Mouse (Mus musculus): ENCODE results near the gene Wbp2nl. TPM values are rescaled to one million over a fixed set of nuclear protein-coding genes. Genes with fewer than 3 reads are reported as not detected.

Wbp2nl gene
- polyA plus RNA-seq, 1 experiment from 2014 or later = not detected

DNA sequence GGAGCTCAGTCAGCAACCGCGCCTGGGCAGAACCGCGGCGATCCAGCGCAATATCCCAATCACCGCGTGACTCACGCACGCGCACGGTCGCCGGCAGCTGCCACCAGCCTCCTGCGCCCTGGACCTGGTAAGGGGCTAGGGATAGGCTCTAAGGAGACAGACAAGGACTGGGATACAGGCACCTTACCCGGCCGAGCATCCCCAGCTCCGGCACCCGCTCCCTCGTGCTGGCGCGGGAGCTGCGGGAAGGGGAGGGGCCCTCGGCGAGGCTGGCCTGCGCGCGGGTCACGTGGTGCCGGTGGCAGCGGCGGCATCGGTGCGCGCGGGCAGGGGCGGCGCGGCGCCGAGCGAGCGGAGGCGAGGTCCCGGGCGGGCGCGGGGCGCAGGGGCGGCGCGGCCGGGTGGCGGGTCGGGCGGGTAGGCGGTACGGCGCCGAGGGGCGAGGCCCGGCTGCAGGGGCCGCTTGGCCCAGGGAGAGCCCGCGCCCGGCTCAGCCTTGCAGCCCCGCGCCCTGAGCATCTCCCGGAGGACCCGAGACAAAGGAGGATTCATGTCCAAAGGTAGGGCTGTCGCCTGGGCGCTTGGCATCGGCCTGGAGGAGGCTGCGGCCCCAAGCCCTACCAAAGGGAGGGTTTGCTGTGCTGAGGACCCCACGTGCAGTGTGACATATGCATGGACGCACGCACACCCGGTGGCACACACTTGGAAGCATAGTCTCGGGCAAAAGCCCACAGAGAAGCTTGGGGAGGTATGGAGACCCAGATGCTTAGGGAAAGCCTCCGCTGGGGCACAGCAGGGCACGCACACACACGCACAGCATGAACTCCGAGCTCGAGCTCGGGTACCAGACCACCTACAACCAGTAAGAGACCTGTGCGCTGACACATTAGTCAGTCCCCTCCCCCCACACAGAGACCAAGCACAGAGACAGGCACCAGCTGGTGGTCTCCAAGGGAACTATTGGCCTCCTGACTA lies 23.5 kb upstream of the Wbp2nl start:
- WGBS = under 1% methylated on average over 57 of the region's 86 CpGs
- peak; percentile 60 for ATAC-seq (ENCODE audit: low FRiP score, low read depth)
- no peak overlapping the region for H3K27ac ChIP-seq

DNA sequence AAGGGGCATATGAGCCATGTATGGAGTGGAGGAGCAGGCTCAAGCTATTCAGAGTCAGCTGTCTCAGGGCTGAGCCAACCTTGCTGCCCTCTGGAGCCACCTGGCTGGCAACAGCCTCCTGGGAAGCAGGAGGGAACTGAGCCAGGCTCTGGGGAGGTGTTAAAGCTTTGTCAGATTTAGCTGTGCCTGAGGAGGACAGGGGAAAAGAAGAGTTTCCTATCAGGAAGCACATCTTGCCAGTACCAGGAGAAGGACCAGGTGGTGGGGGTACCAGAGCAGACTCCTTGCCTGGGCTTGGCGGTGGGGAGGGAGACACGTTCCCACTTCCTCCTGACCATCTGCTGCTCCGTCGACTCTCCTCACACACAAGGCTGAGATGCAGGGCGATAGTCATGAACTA lies 21.2 kb upstream of the Wbp2nl start:
- Histone ChIP-seq H3K9me3 (no peaks in the 10 kb centered on the region), H3K27ac (no peak overlapping the region), H3K4me3 (no peak overlapping the region), H3K27me3 (peaks cover 25% of the 10 kb centered on the region), H3K9ac (no peak overlapping the region), H3K4me2 (replicated peaks) (no peak overlapping the region), H3K36me3 (peaks cover 28% of the 10 kb centered on the region), H3K4me1 (peaks cover 19% of the 10 kb centered on the region)
- no peak for ATAC-seq (ENCODE audit: low FRiP score, low read depth)
- 76% methylated on average over 5 of the region's 5 CpGs for WGBS

More for the DNA sequence above, 23.5 kb upstream of the Wbp2nl start:
- Histone ChIP-seq H3K4me3 (peak overlapping the region; percentile 66), H3K36me3 (peaks cover 14% of the 10 kb centered on the region), H3K9me3 (no peaks in the 10 kb centered on the region), H3K4me2 (replicated peaks) (peak overlapping the region; percentile 95), H3K9ac (peak overlapping the region; percentile 81), H3K27me3 (peaks cover 39% of the 10 kb centered on the region), H3K4me1 (peaks cover 19% of the 10 kb centered on the region)

GRCm38 (mm10) chr15:82280638-82281037 lies 18.1 kb upstream of the Wbp2nl start:
- H3K9ac ChIP-seq = no peak overlapping the region
- peaks cover 10% of the 10 kb centered on the region for H3K4me1 ChIP-seq
- no peak overlapping the region for H3K4me2 ChIP-seq (replicated peaks)
- WGBS = 75% methylated on average over 4 of the region's 4 CpGs
- peaks cover 57% of the 10 kb centered on the region for H3K36me3 ChIP-seq
- H3K27ac ChIP-seq = no peak overlapping the region
- no peaks in the 10 kb centered on the region for H3K27me3 ChIP-seq
- H3K9me3 ChIP-seq = no peaks in the 10 kb centered on the region
- no peak for ATAC-seq (ENCODE audit: low FRiP score, low read depth)
- no peak overlapping the region for H3K4me3 ChIP-seq

GRCm38 (mm10) chr15:82286157-82286556 lies 12.6 kb upstream of the Wbp2nl start:
- no peaks in the 10 kb centered on the region for H3K27me3 ChIP-seq
- 60% methylated on average over 12 of the region's 12 CpGs for WGBS
- H3K4me2 ChIP-seq (replicated peaks) = no peak overlapping the region
- no peaks in the 10 kb centered on the region for H3K9me3 ChIP-seq
- H3K4me1 ChIP-seq = no peaks in the 10 kb centered on the region
- no peak overlapping the region for H3K4me3 ChIP-seq
- H3K9ac ChIP-seq = no peak overlapping the region
- ATAC-seq (ENCODE audit: low FRiP score, low read depth) = no peak
- H3K27ac ChIP-seq = no peak overlapping the region
- peaks cover 80% of the 10 kb centered on the region for H3K36me3 ChIP-seq

- no peak overlapping the region for H3K9ac ChIP-seq
- WGBS = 87% methylated on average over 7 of the region's 7 CpGs
- no peaks in the 10 kb centered on the region for H3K9me3 ChIP-seq
- H3K36me3 ChIP-seq = peaks cover 54% of the 10 kb centered on the region
- H3K4me1 ChIP-seq = peaks cover 17% of the 10 kb centered on the region
- H3K4me2 ChIP-seq (replicated peaks) = no peak overlapping the region
- H3K27me3 ChIP-seq = no peaks in the 10 kb centered on the region
- H3K4me3 ChIP-seq = no peak overlapping the region
- ATAC-seq (ENCODE audit: low FRiP score, low read depth) = no peak
- no peak overlapping the region for H3K27ac ChIP-seq
Observed at GRCm38 (mm10) chr15:82290252-82290651, 8.5 kb upstream of the Wbp2nl start.

GRCm38 (mm10) chr15:82292851-82293250 lies 5.9 kb upstream of the Wbp2nl start:
- peak overlapping the region; percentile 49 for H3K4me2 ChIP-seq (replicated peaks)
- H3K9me3 ChIP-seq = no peaks in the 10 kb centered on the region
- H3K4me1 ChIP-seq = peaks cover 17% of the 10 kb centered on the region
- ATAC-seq (ENCODE audit: low FRiP score, low read depth) = no peak
- peaks cover 32% of the 10 kb centered on the region for H3K36me3 ChIP-seq
- H3K4me3 ChIP-seq = no peak overlapping the region; the same call in 1 of the 2 replicates
- H3K27ac ChIP-seq = no peak overlapping the region
- H3K9ac ChIP-seq = no peak overlapping the region
- H3K27me3 ChIP-seq = no peaks in the 10 kb centered on the region
- 22% methylated on average over 5 of the region's 5 CpGs for WGBS

GRCm38 (mm10) chr15:82293271-82293711 lies 5.5 kb upstream of the Wbp2nl start:
- WGBS = 16% methylated on average over 7 of the region's 7 CpGs

GRCm38 (mm10) chr15:82294059-82294458 lies 4.7 kb upstream of the Wbp2nl start:
- whole genome bisulfite sequencing = 47% methylated on average over 8 of the region's 8 CpGs
- Histone ChIP-seq H3K9me3 (0 out of 2 replicates have a peak, but pooled peaks cover 7% of the 10 kb centered on the region), H3K36me3 (peaks cover 20% of the 10 kb centered on the region), H3K4me3 (no peak overlapping the region), H3K27me3 (peaks cover 5% of the 10 kb centered on the region; the same call in 1 of the 2 replicates), H3K27ac (no peak overlapping the region), H3K4me1 (peaks cover 17% of the 10 kb centered on the region), H3K4me2 (replicated peaks) (no peak overlapping the region), H3K9ac (no peak overlapping the region)
- ATAC-seq (ENCODE audit: low FRiP score, low read depth) = no peak; the same call in 1 of the 2 replicates

More at GRCm38 (mm10) chr15:82293271-82293711, 5.5 kb upstream of the Wbp2nl start:
- H3K27me3 ChIP-seq = no peaks in the 10 kb centered on the region
- H3K27ac ChIP-seq = no peak overlapping the region
- peaks cover 27% of the 10 kb centered on the region for H3K36me3 ChIP-seq
- ATAC-seq (ENCODE audit: low FRiP score, low read depth) = peak; percentile 64; the same call in 1 of the 2 replicates
- peak overlapping the region; percentile 49 for H3K4me2 ChIP-seq (replicated peaks)
- peaks cover 17% of the 10 kb centered on the region for H3K4me1 ChIP-seq
- H3K9me3 ChIP-seq = no peaks in the 10 kb centered on the region
- no peak overlapping the region for H3K9ac ChIP-seq
- H3K4me3 ChIP-seq = peak overlapping the region; percentile 8; the same call in 1 of the 2 replicates

GRCm38 (mm10) chr15:82307107-82307506 lies 8.4 kb downstream of the Wbp2nl start:
- H3K9me3 ChIP-seq = no peaks in the 10 kb centered on the region
- H3K4me3 ChIP-seq = no peak overlapping the region
- H3K9ac ChIP-seq = no peak overlapping the region
- H3K4me1 ChIP-seq = no peaks in the 10 kb centered on the region
- 89% methylated on average over 3 of the region's 3 CpGs for WGBS
- no peaks in the 10 kb centered on the region for H3K27me3 ChIP-seq
- no peak for ATAC-seq (ENCODE audit: low FRiP score, low read depth)
- no peaks in the 10 kb centered on the region for H3K36me3 ChIP-seq
- H3K27ac ChIP-seq = no peak overlapping the region
- no peak overlapping the region for H3K4me2 ChIP-seq (replicated peaks)

DNA sequence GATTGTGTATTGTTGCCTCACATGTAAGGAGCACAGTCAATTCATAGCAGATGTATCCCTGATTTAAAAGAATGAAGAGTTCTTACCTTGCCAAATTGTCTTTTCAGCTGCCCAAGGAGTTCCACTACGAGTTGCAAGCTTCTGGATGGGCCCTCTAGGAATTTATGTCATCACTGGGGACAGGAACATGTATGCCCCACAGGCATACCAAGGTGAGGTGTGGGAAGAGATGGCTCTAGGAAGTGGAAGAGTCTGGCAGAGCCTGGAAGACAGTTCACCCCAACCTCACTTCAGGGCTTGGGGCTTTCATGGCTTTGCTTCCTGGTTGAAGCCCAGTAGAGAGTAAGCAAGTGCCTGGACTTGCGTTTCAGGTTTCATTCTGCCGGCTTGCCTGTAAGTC lies 9.7 kb downstream of the Wbp2nl start:
- no peak overlapping the region for H3K9ac ChIP-seq
- 61% methylated on average over 3 of the region's 3 CpGs for WGBS
- no peak overlapping the region for H3K27ac ChIP-seq
- H3K4me2 ChIP-seq (replicated peaks) = no peak overlapping the region
- no peaks in the 10 kb centered on the region for H3K4me1 ChIP-seq
- no peaks in the 10 kb centered on the region for H3K9me3 ChIP-seq
- H3K4me3 ChIP-seq = no peak overlapping the region
- ATAC-seq (ENCODE audit: low FRiP score, low read depth) = no peak
- H3K36me3 ChIP-seq = no peaks in the 10 kb centered on the region
- H3K27me3 ChIP-seq = no peaks in the 10 kb centered on the region

GRCm38 (mm10) chr15:82317839-82318238 lies 19.1 kb downstream of the Wbp2nl start:
- H3K27ac ChIP-seq = no peak overlapping the region
- no peak overlapping the region for H3K4me2 ChIP-seq (replicated peaks)
- ATAC-seq (ENCODE audit: low FRiP score, low read depth) = no peak
- WGBS = 86% methylated on average over 6 of the region's 6 CpGs
- H3K9me3 ChIP-seq = no peaks in the 10 kb centered on the region
- no peaks in the 10 kb centered on the region for H3K4me1 ChIP-seq
- H3K36me3 ChIP-seq = no peaks in the 10 kb centered on the region
- H3K27me3 ChIP-seq = no peaks in the 10 kb centered on the region
- no peak overlapping the region for H3K9ac ChIP-seq
- no peak overlapping the region for H3K4me3 ChIP-seq

- H3K9me3 ChIP-seq = no peaks in the 10 kb centered on the region
- no peak overlapping the region for H3K9ac ChIP-seq
- no peak overlapping the region for H3K4me3 ChIP-seq
- H3K27ac ChIP-seq = no peak overlapping the region
- H3K36me3 ChIP-seq = no peaks in the 10 kb centered on the region
- H3K27me3 ChIP-seq = no peaks in the 10 kb centered on the region
- ATAC-seq (ENCODE audit: low FRiP score, low read depth) = no peak
- 66% methylated on average over 1 of the region's 1 CpGs for WGBS
- H3K4me1 ChIP-seq = peaks cover 5% of the 10 kb centered on the region; the same call in 1 of the 2 replicates
- H3K4me2 ChIP-seq (replicated peaks) = no peak overlapping the region
Observed at GRCm38 (mm10) chr15:82319613-82320012, 20.9 kb downstream of the Wbp2nl start.

Measured in limb, embryonic 13.5 days (tissue).